Mouse (Mus musculus): ENCODE measurements at regions not wholly inside any gene's neighbourhood (a gene's known extent, or its start where the extent isn't known, plus 50 kb on each side); places are given as distances from the start of the nearest gene placed in this dataset.

GRCm38 (mm10) chr12:38928786-38929351 is 149.7 kb downstream of the Etv1 start:
- no peak for DNase-seq

- DNase-seq, result no peak
Observed at GRCm38 (mm10) chr12:38929644-38930043, 150.5 kb downstream of the Etv1 start.

GRCm38 (mm10) chr12:38931769-38932168 is 152.6 kb downstream of the Etv1 start:
- DNase-seq, result no peak

GRCm38 (mm10) chr12:38959605-38960004 is 180.4 kb downstream of the Etv1 start:
- no peak for DNase-seq

DNA sequence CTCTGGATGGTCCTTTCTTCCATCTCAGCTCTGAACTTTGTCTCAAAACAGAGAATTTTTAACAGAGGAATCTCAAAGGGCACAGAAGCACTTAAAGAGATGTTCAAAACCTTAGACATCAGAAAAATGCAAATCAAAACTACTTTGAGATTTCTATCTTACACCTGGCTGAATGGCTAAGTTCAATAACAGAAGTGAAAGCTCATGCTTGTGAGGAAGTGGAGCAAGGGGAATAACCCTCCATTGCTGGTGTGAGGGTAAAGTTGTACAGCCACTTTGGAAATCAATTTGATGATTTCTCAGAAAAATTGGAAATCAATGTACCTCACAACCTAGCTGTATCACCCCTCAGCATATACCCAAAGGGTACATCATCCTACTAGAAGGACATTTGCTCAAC is 183.1 kb downstream of the Etv1 start:
- DNase-seq, result no peak

GRCm38 (mm10) chr12:38970347-38970746 is 191.2 kb downstream of the Etv1 start:
- no peak for DNase-seq

GRCm38 (mm10) chr12:38972205-38972604 is 193.0 kb downstream of the Etv1 start:
- DNase-seq, result no peak

DNA sequence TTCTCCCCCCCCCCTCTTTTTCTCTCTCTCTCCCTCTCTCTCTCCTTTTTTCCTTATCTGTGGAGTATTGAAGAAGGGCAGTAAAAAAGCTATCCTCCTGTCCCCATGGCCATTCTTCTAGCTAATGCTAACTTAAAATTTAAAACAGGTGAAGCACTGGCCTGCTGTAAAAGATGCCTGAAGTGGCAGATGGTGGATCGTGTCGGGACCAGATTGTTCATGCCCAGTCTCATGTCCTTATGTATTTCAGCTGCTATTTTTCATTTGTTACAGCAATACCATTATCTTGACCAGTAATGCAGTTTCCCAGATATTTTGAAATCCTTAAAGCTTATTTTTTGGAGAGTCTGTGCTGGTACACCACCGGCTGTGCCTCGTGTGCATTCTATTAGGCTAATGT is 196.3 kb downstream of the Etv1 start:
- DNase-seq, result no peak

GRCm38 (mm10) chr12:38982423-38982822 is 203.2 kb downstream of the Etv1 start:
- DNase-seq, result no peak

DNA sequence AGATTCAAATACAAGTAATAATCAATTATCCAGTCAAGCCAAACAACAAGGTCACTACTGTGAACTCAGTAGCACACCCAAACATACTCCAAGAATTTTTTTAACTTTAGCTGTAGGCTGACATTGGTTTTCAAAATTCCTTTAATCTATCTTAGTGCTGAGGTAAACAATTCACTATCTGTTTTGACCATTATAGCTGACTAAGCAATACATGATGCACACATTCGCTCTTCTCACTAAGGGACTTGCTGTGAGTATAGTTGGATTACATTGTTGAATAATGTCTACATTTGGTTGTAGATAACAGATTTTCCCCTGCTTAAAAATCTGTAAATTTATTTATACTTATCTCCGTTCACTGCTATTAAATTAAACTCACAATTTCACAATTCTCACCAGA is 206.7 kb downstream of the Etv1 start:
- DNase-seq, result no peak

DNA sequence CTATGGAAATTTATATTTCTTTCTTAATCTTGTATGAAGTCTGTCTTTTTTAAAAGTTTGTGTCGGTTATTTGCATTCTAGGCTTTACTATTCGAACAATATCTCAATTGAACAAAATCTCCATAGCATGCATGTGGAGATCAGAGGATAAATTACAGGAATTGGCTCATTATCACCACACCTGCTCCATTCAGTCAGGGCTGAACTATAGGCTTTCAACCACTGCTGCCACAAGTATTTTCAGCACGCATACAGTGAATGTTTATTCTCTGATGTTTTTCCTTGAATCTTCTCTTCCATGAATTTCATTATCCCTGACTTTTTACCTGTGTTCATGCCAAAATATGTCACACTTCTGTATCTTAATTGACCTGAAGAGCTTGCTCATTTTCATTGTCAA is 207.2 kb downstream of the Etv1 start:
- DNase-seq, result no peak

- DNase-seq, result no peak
Observed at GRCm38 (mm10) chr12:38987277-38987676, 208.1 kb downstream of the Etv1 start.

- DNase-seq, result no peak
Observed at GRCm38 (mm10) chr12:38987819-38988218, 208.6 kb downstream of the Etv1 start.

DNA sequence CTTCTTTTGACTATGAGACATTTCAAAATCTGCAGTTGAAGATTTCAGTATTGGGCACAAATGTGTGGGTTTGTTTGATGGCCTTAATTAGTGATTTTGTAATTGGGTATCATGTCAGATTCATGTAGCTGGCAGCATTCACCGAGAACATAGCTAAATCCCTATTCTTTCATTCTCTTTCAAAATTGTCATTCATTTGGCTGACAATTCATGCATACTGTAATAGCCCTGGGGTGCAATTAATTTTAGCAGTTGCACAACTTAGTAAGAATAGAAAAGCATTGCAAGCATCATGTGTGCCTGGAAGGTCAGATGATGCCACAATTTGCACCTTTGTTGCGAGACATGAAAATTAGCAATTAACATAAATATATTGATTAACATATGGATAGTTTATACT is 248.0 kb downstream of the Etv1 start:
- DNase-seq, result no peak

- DNase-seq, result no peak
Observed at GRCm38 (mm10) chr12:39027948-39028347, 248.8 kb downstream of the Etv1 start.

DNA sequence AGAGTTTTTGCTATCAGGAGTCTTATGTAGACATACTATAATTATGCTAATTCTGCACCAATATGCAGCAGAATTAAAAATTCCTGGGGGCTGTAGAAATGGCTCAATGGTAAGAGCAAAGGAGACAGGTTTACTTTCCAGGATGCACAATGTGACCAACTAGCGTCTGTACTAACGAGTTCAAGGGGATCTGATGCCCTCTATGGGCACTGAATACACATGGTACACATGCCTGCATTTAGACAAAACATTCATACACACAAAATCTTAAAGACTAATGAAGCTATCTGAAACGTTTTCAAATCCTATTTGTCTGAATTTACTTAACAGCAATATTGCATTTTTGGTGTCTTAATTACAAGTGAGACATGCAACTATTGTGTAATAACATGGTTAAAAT is 254.8 kb downstream of the Etv1 start:
- no peak for DNase-seq

DNA sequence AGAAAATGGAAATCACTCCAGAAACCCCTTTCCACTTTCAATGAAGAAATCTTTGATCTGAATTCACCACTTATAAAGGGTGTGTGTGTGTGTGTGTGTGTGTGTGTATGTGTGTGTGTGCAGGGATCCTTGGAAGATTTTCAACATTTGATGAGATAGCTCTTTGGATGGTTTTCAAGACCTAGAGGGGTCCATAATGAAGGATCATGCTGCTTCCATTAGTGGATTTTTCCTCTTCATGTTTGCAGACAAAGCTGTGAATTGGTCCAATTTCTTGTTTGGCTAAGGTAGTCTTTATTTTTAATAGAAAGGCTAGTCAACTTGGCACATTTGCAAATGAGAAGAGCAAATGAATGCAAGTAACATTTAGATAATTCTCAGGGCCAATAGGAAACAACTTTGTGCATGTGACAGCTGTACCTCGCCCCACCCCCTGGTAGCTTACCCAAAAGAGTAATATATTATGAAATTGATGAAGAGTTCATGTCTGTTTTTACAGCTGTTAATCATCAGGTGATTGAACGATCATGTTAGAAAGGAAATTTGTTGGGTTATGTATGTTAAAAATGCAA is 257.4 kb downstream of the Etv1 start:
- no peak for DNase-seq

GRCm38 (mm10) chr12:39038077-39038476 is 258.9 kb downstream of the Etv1 start:
- no peak for DNase-seq

- no peak for DNase-seq
Observed at GRCm38 (mm10) chr12:39038656-39039055, 259.5 kb downstream of the Etv1 start.

DNA sequence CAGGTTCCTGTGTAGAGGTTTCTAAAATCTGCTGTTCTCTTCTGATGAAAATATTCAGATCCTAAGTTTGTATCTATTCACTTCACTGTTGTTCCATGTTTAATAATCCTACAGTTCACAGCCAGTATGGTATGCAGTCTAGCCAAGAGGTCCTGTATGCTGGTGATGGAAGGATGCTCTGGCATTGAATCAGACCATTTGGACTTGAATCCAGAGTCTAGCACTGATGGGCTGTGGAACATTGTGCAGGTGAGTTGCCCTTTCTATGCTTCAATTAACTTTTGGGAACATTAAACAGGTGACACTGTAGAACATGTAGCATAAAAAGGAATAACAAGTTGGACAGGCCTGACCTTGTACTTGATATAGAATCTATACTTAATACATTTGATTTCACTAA is 267.9 kb downstream of the Etv1 start:
- DNase-seq, result no peak

GRCm38 (mm10) chr12:39048441-39048840 is 269.3 kb downstream of the Etv1 start:
- DNase-seq, result no peak

DNA sequence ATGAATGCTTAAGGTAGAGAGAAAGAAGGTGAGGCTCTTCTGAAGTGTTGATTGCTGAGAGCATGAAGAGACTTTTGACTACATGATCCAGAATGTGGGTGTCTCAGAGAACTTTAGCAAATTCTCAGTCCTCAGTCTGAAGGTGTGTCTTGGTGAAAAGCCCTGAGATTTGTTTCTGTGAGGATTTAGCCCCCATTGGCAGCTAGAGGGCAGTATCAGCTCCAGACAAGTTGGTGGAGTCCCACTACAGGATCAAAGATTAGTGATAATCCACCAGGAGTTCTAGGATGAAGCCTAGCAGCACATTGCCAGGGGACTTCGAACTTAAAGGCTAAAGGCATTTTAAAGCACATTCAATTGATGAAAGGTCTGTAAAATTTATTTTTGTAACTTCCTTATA is 269.8 kb downstream of the Etv1 start:
- no peak for DNase-seq

DNA sequence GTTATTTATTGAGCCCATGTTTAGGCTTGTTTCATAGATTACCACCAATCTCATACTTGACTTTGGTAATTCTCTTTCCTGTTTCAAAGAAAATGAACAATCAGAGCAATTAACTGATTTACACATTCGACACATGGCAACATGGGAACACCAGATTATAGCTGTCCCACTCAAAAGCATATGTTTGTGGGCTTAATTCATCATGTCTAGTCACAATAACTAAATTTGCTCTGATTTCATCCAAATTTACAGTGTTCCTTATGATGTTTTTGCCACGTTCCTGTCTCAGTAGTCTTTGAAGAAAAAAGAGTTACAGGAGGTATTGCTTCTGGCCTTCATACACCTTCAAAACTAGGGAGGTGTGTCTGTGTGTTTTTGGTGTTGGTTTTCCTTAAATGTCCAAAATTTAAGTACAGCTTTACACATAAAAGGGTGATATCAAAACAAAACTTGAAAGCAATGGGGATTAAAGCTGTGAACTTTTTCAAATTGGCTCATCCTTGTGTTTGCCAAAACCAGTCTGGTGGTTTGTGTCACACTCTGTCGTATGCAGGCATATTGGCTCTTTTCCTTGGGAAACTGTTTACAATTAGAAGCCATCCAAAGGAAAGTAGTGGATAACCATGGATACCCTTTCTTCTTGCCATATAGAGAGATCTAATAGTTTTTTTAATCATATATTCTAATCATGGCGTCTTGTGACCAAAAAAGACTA is 291.3 kb downstream of the Etv1 start:
- DNase-seq, result no peak

- DNase-seq, result no peak
Observed at GRCm38 (mm10) chr12:39073289-39074022, 294.3 kb downstream of the Etv1 start.

Measured in kidney, adult 11 months (tissue).